Mouse (Mus musculus): ENCODE measurements at regions not wholly inside any gene's neighbourhood (a gene's known extent, or its start where the extent isn't known, plus 50 kb on each side); places are given as distances from the start of the nearest gene placed in this dataset.
A peak's percentile ranks its signal among the peaks of the same experiment; 100 is the strongest.

GRCm38 (mm10) chr11:40572953-40573757 is 121.8 kb downstream of the Mat2b start:
- DNase-seq (ENCODE audit: low spot score, missing footprints), result peak; percentile 87
- Histone ChIP-seq H3K9me3 (ENCODE audit: control insufficient read depth, low read length) (no peaks in the 10 kb centered on the region), H3K27me3 (ENCODE audit: control insufficient read depth, insufficient read depth, low read length) (no peaks in the 10 kb centered on the region), H3K4me1 (ENCODE audit: control insufficient read depth, insufficient read depth, low read length) (no peaks in the 10 kb centered on the region; the same call in none of the 2 replicates), H3K27ac (ENCODE audit: low read depth, low read length) (no peak overlapping the region), H3K4me3 (ENCODE audit: low read depth, low read length) (no peak overlapping the region), H3K4me2 (peak overlapping the region; percentile 26), H3K36me3 (ENCODE audit: control insufficient read depth, insufficient read depth, low read length) (no peaks in the 10 kb centered on the region), H3K9ac (ENCODE audit: low read length) (no peak overlapping the region)
- 19% methylated on average over 12 of the region's 12 CpGs for WGBS
- ATAC-seq (ENCODE audit: low FRiP score), result peak; percentile 50

GRCm38 (mm10) chr11:40562866-40563265 is 132.1 kb downstream of the Mat2b start:
- Histone ChIP-seq H3K27ac (ENCODE audit: low read depth, low read length) (no peak overlapping the region), H3K9me3 (ENCODE audit: control insufficient read depth, low read length) (no peaks in the 10 kb centered on the region), H3K4me3 (ENCODE audit: low read depth, low read length) (no peak overlapping the region), H3K4me2 (no peak overlapping the region), H3K4me1 (ENCODE audit: control insufficient read depth, insufficient read depth, low read length) (no peaks in the 10 kb centered on the region), H3K9ac (ENCODE audit: low read length) (no peak overlapping the region), H3K36me3 (ENCODE audit: control insufficient read depth, insufficient read depth, low read length) (no peaks in the 10 kb centered on the region), H3K27me3 (ENCODE audit: control insufficient read depth, insufficient read depth, low read length) (no peaks in the 10 kb centered on the region)
- ATAC-seq (ENCODE audit: low FRiP score) (no peak), DNase-seq (ENCODE audit: low spot score, missing footprints) (no peak)
- 83% methylated on average over 6 of the region's 6 CpGs for WGBS

GRCm38 (mm10) chr11:40561983-40562382 is 133.0 kb downstream of the Mat2b start:
- Histone ChIP-seq H3K9ac (ENCODE audit: low read length) (no peak overlapping the region), H3K36me3 (ENCODE audit: control insufficient read depth, insufficient read depth, low read length) (no peaks in the 10 kb centered on the region), H3K4me1 (ENCODE audit: control insufficient read depth, insufficient read depth, low read length) (no peaks in the 10 kb centered on the region), H3K9me3 (ENCODE audit: control insufficient read depth, low read length) (no peaks in the 10 kb centered on the region), H3K27ac (ENCODE audit: low read depth, low read length) (no peak overlapping the region), H3K4me2 (no peak overlapping the region), H3K4me3 (ENCODE audit: low read depth, low read length) (no peak overlapping the region), H3K27me3 (ENCODE audit: control insufficient read depth, insufficient read depth, low read length) (no peaks in the 10 kb centered on the region)
- 87% methylated on average over 2 of the region's 2 CpGs for WGBS
- no peak for DNase-seq (ENCODE audit: low spot score, missing footprints)
- ATAC-seq (ENCODE audit: low FRiP score), result no peak

GRCm38 (mm10) chr11:40561400-40561799 is 133.6 kb downstream of the Mat2b start:
- Histone ChIP-seq H3K27ac (ENCODE audit: low read depth, low read length) (no peak overlapping the region), H3K9ac (ENCODE audit: low read length) (no peak overlapping the region), H3K36me3 (ENCODE audit: control insufficient read depth, insufficient read depth, low read length) (no peaks in the 10 kb centered on the region), H3K4me3 (ENCODE audit: low read depth, low read length) (no peak overlapping the region), H3K27me3 (ENCODE audit: control insufficient read depth, insufficient read depth, low read length) (no peaks in the 10 kb centered on the region), H3K4me2 (no peak overlapping the region), H3K9me3 (ENCODE audit: control insufficient read depth, low read length) (no peaks in the 10 kb centered on the region), H3K4me1 (ENCODE audit: control insufficient read depth, insufficient read depth, low read length) (no peaks in the 10 kb centered on the region)
- WGBS, result 97% methylated on average over 2 of the region's 2 CpGs
- DNase-seq (ENCODE audit: low spot score, missing footprints) (no peak), ATAC-seq (ENCODE audit: low FRiP score) (no peak)

- 87% methylated on average over 2 of the region's 2 CpGs for WGBS
- no peak overlapping the region for H3K4me2 ChIP-seq
- no peak for ATAC-seq (ENCODE audit: low FRiP score)
Measured at GRCm38 (mm10) chr11:40558486-40558885, 136.5 kb downstream of the Mat2b start.

GRCm38 (mm10) chr11:40554867-40555794 is 139.9 kb downstream of the Mat2b start:
- H3K9ac ChIP-seq (ENCODE audit: low read length), result no peak overlapping the region
- DNase-seq (ENCODE audit: low spot score, missing footprints) (no peak), ATAC-seq (ENCODE audit: low FRiP score) (no peak)
- no peak overlapping the region for H3K4me2 ChIP-seq
- H3K9me3 ChIP-seq (ENCODE audit: control insufficient read depth, low read length), result no peaks in the 10 kb centered on the region
- 82% methylated on average over 11 of the region's 11 CpGs for WGBS
- no peaks in the 10 kb centered on the region for H3K4me1 ChIP-seq (ENCODE audit: control insufficient read depth, insufficient read depth, low read length)
- H3K27me3 ChIP-seq (ENCODE audit: control insufficient read depth, insufficient read depth, low read length), result no peaks in the 10 kb centered on the region
- H3K27ac ChIP-seq (ENCODE audit: low read depth, low read length), result no peak overlapping the region
- H3K4me3 ChIP-seq (ENCODE audit: low read depth, low read length), result no peak overlapping the region
- no peaks in the 10 kb centered on the region for H3K36me3 ChIP-seq (ENCODE audit: control insufficient read depth, insufficient read depth, low read length)

More at GRCm38 (mm10) chr11:40558486-40558885, 136.5 kb downstream of the Mat2b start:
- no peaks in the 10 kb centered on the region for H3K27me3 ChIP-seq (ENCODE audit: control insufficient read depth, insufficient read depth, low read length)
- H3K4me3 ChIP-seq (ENCODE audit: low read depth, low read length), result no peak overlapping the region
- no peaks in the 10 kb centered on the region for H3K36me3 ChIP-seq (ENCODE audit: control insufficient read depth, insufficient read depth, low read length)
- no peak overlapping the region for H3K9ac ChIP-seq (ENCODE audit: low read length)
- DNase-seq (ENCODE audit: low spot score, missing footprints), result no peak
- no peaks in the 10 kb centered on the region for H3K4me1 ChIP-seq (ENCODE audit: control insufficient read depth, insufficient read depth, low read length)
- no peak overlapping the region for H3K27ac ChIP-seq (ENCODE audit: low read depth, low read length)
- H3K9me3 ChIP-seq (ENCODE audit: control insufficient read depth, low read length), result no peaks in the 10 kb centered on the region

- H3K9me3 ChIP-seq (ENCODE audit: control insufficient read depth, low read length), result no peaks in the 10 kb centered on the region
- H3K27me3 ChIP-seq (ENCODE audit: control insufficient read depth, insufficient read depth, low read length), result no peaks in the 10 kb centered on the region
- H3K4me3 ChIP-seq (ENCODE audit: low read depth, low read length), result no peak overlapping the region
- no peak for ATAC-seq (ENCODE audit: low FRiP score)
- no peak for DNase-seq (ENCODE audit: low spot score, missing footprints)
- H3K4me1 ChIP-seq (ENCODE audit: control insufficient read depth, insufficient read depth, low read length), result no peaks in the 10 kb centered on the region
- no peak overlapping the region for H3K9ac ChIP-seq (ENCODE audit: low read length)
- no peak overlapping the region for H3K4me2 ChIP-seq
- H3K27ac ChIP-seq (ENCODE audit: low read depth, low read length), result no peak overlapping the region
- no peaks in the 10 kb centered on the region for H3K36me3 ChIP-seq (ENCODE audit: control insufficient read depth, insufficient read depth, low read length)
- 82% methylated on average over 2 of the region's 2 CpGs for WGBS
Measured at GRCm38 (mm10) chr11:40552054-40552453, 142.9 kb downstream of the Mat2b start.

GRCm38 (mm10) chr11:40546596-40546995 is 148.4 kb downstream of the Mat2b start:
- Histone ChIP-seq H3K9me3 (ENCODE audit: control insufficient read depth, low read length) (no peaks in the 10 kb centered on the region), H3K27me3 (ENCODE audit: control insufficient read depth, insufficient read depth, low read length) (no peaks in the 10 kb centered on the region), H3K36me3 (ENCODE audit: control insufficient read depth, insufficient read depth, low read length) (no peaks in the 10 kb centered on the region), H3K4me3 (ENCODE audit: low read depth, low read length) (no peak overlapping the region), H3K4me1 (ENCODE audit: control insufficient read depth, insufficient read depth, low read length) (no peaks in the 10 kb centered on the region), H3K9ac (ENCODE audit: low read length) (no peak overlapping the region), H3K4me2 (no peak overlapping the region), H3K27ac (ENCODE audit: low read depth, low read length) (no peak overlapping the region)
- ATAC-seq (ENCODE audit: low FRiP score), result no peak
- DNase-seq (ENCODE audit: low spot score, missing footprints), result no peak
- WGBS, result 70% methylated on average over 2 of the region's 2 CpGs

- 77% methylated on average over 1 of the region's 1 CpGs for WGBS
- H3K27me3 ChIP-seq (ENCODE audit: control insufficient read depth, insufficient read depth, low read length), result no peaks in the 10 kb centered on the region
- no peaks in the 10 kb centered on the region for H3K4me1 ChIP-seq (ENCODE audit: control insufficient read depth, insufficient read depth, low read length)
- no peak for DNase-seq (ENCODE audit: low spot score, missing footprints)
- ATAC-seq (ENCODE audit: low FRiP score), result no peak
- H3K27ac ChIP-seq (ENCODE audit: low read depth, low read length), result no peak overlapping the region
- no peak overlapping the region for H3K9ac ChIP-seq (ENCODE audit: low read length)
- H3K36me3 ChIP-seq (ENCODE audit: control insufficient read depth, insufficient read depth, low read length), result no peaks in the 10 kb centered on the region
- no peak overlapping the region for H3K4me2 ChIP-seq
- H3K4me3 ChIP-seq (ENCODE audit: low read depth, low read length), result no peak overlapping the region
- H3K9me3 ChIP-seq (ENCODE audit: control insufficient read depth, low read length), result no peaks in the 10 kb centered on the region
Measured at GRCm38 (mm10) chr11:40545537-40545936, 149.5 kb downstream of the Mat2b start.

Data from midbrain, embryonic 11.5 days (tissue).